Mouse (Mus musculus) activated CD4-positive, CD25-positive, alpha-beta regulatory T cell, adult 9 weeks (primary cell): ENCODE results near the gene Appl2. TPM values are rescaled to one million over a fixed set of nuclear protein-coding genes. Genes with fewer than 3 reads are reported as not detected.

Experiments
- polyA plus RNA-seq: library from polyadenylated mRNA; unstranded; fragments of 100-300 nt; shearing (Covaris generic); gene quantifications from one replicate; pipeline ENCODE4 v1.2.1, GENCODE M21; 2017

Gene Appl2
- 13.3 TPM for polyA plus RNA-seq

DNA sequence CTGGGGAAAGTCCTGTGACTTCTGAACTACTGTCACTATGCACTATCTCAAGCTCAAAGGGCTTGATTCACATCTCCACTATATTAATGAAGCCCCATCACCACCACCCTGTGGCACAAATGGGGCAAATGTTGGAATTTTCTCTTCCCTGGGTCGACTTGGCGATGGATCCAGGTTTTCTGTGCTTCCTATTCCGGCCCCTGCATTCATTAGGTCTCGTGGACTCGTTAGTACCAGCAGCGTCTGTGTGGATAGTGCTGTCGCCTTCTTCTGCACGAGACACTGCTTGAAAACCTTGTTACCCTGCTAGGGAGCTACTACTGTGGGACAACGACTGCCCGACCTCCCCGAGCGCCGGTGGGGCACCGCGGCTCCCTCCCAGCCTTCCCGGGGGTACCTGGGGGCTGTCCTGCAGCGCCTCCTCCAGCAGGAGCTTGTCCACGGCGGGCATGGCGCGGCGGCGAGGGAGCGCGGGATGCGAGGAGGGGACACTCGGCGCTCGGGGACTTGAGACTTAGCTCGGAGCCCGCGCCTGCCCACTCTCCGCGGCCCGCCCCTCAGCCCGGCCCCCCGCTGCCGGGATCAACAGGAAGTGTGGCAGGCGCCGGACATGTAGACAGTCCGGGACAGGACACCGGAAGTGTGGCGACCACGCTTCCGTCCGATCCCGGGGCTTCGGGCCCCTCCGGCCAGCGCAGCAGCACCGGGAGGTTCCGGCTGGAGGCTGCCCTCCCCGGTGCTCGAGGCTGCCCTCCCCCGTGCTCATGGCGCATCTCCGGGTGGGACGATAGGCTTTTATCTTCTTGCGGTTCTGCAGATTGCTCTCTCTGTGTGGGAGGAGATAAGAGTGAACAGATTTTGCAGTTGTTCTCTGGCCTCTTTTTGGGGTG lies at the start of gene Appl2:
TSS of gene Appl2 (minus strand) at position 608 of the 890 bp plus-strand sequence.

Other genes with a start within 250 kb of the Appl2 start
- gene Aldh1l2, start 114.6 kb downstream of the Appl2 start, polyA plus RNA-seq, result not detected
- gene Washc4, start 105.0 kb downstream of the Appl2 start, polyA plus RNA-seq, result 48.0 TPM
- 3.6 TPM for gene 1500009L16Rik, start 74.1 kb upstream of the Appl2 start, polyA plus RNA-seq